Mouse (Mus musculus) induced T-regulatory cell, adult 2 months (primary cell): Measurements from ENCODE around the gene Taar6.

Experiments used
- DNase-seq: peaks from one replicate; pipeline ENCODE4 v3.0.0-alpha.2; 2012; ENCODE audit warnings: low read depth

Taar6 gene

GRCm38 (mm10) chr10:23937613-23938012 is 47.8 kb downstream of the Taar6 start:
- no peak for DNase-seq
